Mouse (Mus musculus): ENCODE data around the gene Ppp1r12c.

- no peak for TF ChIP-seq CTCF (conservative IDR thresholded peaks at IDR 0.05; ENCODE audit: insufficient read depth, insufficient read length, low read depth, low read length)
- TF ChIP-seq POLR2A (IDR thresholded peaks at IDR 0.05; ENCODE audit: low read depth, low read length) = no peak
Observed at GRCm38 (mm10) chr7:4491308-4491707, 10.2 kb downstream of the Ppp1r12c start.

Measured in kidney, adult 2 months (tissue).